Mouse (Mus musculus): Measurements from ENCODE around the gene Olfr23. TPM values are rescaled to one million over a fixed set of nuclear protein-coding genes. Genes with fewer than 3 reads are reported as not detected.
"Not testable (repeated sequence)": the region's sequence is repeated elsewhere in the genome, so short reads cannot be mapped to it uniquely, and the experiment has no call there.

The Olfr23 gene
- total RNA-seq (2022) = not detected

- DNase-seq (ENCODE audit: low spot score in 2 of 2) = no peak
These were observed at the start of gene Olfr23 for GRCm38 (mm10) chr11:73936377-73936776. Gene Olfr23 (plus strand): TSS chr11:73936677.

DNA sequence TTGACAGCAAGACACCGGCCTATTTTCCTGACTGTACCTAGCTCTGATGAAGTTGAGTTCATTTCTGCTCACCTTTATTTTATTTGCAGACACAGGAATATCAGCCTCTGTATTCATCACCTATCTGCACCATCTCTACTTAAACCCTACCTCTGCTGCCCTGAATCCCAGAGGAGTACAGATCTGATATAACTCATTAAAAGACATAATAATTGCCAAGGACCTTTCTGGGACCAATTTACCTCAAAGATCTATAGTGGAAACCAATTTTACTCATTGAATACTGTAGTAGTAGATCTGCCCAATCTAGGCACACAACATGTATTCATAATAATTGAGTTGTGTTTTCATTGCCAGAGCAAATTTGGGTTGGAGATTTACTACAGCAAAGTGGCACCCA, 45.8 kb upstream of the Olfr23 start, which contains the start of gene Olfr394:
Olfr394 (minus strand) TSS at position 101 of the 400 bp plus-strand sequence.
- no peak for DNase-seq (ENCODE audit: low spot score in 2 of 2)

DNA sequence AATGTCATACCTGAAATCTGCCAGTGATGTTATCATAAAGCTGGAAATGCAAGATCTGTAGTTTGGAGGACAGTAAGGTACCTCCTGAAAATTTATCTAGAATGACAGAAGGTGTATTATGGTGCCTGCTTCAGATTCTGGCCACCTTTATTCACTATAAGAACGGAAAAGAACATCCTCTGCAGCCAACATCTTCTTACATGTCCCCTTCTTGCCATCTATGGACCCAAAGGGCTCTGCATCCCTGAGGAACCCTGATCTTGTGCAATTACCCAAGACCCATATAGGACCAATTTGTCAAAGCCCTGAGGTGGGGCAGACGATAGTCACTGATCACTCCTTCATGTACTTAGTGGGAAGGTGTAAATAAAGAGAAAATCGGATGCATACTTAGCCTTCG, 27.3 kb upstream of the Olfr23 start, which contains the start of gene Olfr395:
Olfr395 (minus strand) TSS at position 101 of the 400 bp plus-strand sequence.
- not testable (repeated sequence) for DNase-seq (ENCODE audit: low spot score in 2 of 2)

- no peak for DNase-seq (ENCODE audit: low spot score in 2 of 2)
These were observed 24.0 kb downstream of the Olfr23 start, which contains the start of gene Olfr397 for GRCm38 (mm10) chr11:73960517-73960916. Gene Olfr397 (plus strand): TSS chr11:73960817.

GRCm38 (mm10) chr11:73990307-73990706, 53.8 kb downstream of the Olfr23 start, which contains the start of gene Olfr398:
Gene Olfr398 (minus strand): TSS chr11:73990407.
- no peak for DNase-seq (ENCODE audit: low spot score in 2 of 2)

Other genes with a start within 250 kb of the Olfr23 start
- gene Zfp735, start 247.9 kb upstream of the Olfr23 start, total RNA-seq (2022) = not detected
- gene Olfr389, start 156.0 kb upstream of the Olfr23 start, total RNA-seq (2022) = not detected
- not detected for gene Olfr390, start 153.7 kb upstream of the Olfr23 start, total RNA-seq (2022)
- gene Olfr391-ps, start 133.6 kb upstream of the Olfr23 start, total RNA-seq (2022) = not detected
- gene Olfr392, start 119.6 kb upstream of the Olfr23 start, total RNA-seq (2022) = not detected
- not detected for gene Olfr393, start 85.2 kb upstream of the Olfr23 start, total RNA-seq (2022)
- not detected for gene Olfr394, start 45.9 kb upstream of the Olfr23 start, total RNA-seq (2022)
- gene Olfr395, start 27.4 kb upstream of the Olfr23 start, total RNA-seq (2022) = not detected
- gene Olfr397, start 24.1 kb downstream of the Olfr23 start, total RNA-seq (2022) = not detected
- gene Olfr398, start 53.7 kb downstream of the Olfr23 start, total RNA-seq (2022) = not detected
- gene Olfr139, start 119.9 kb downstream of the Olfr23 start, total RNA-seq (2022) = not detected
- not detected for gene Olfr399, start 119.9 kb downstream of the Olfr23 start, total RNA-seq (2022)
- gene Zfp616, start 133.3 kb downstream of the Olfr23 start, total RNA-seq (2022) = not detected
- gene Olfr401, start 177.0 kb downstream of the Olfr23 start, total RNA-seq (2022) = not detected
- gene Olfr402, start 216.9 kb downstream of the Olfr23 start, total RNA-seq (2022) = not detected
- gene Olfr403, start 249.6 kb downstream of the Olfr23 start, total RNA-seq (2022) = not detected